Mouse (Mus musculus) midbrain, embryonic 16.5 days (tissue): ENCODE results near the gene Rhod. TPM values are rescaled to one million over a fixed set of nuclear protein-coding genes. Genes with fewer than 3 reads are reported as not detected.
A peak's percentile ranks its signal among the peaks of the same experiment; 100 is the strongest.

Experiments
- ATAC-seq: fragments of 200-750 bp; cut with Nextera tagmentation; 2 replicates; pipeline ENCODE4 v1.8.0; 2017; ENCODE audit warnings: moderate TSS enrichment
- H3K27ac ChIP-seq: fragments of 300-500 bp; sonication (generic); 2 replicates; pipeline ENCODE4 v1.5.1; 2014; ENCODE audit warnings: mild to moderate bottlenecking, low read length, mixed read lengths
- H3K27me3 ChIP-seq: fragments of 300-500 bp; sonication (generic); 2 replicates; pipeline ENCODE4 v1.6.1; 2014; ENCODE audit warnings: low read depth, low read length, mixed read lengths; ENCODE audit not compliant: control insufficient read depth, insufficient read depth
- H3K36me3 ChIP-seq: fragments of 300-500 bp; sonication (generic); 2 replicates; pipeline ENCODE4 v1.6.1; 2014; ENCODE audit warnings: mild to moderate bottlenecking, low read length, moderate library complexity, mixed read lengths; ENCODE audit not compliant: control insufficient read depth, insufficient read depth
- H3K4me1 ChIP-seq: fragments of 300-500 bp; sonication (generic); 2 replicates; pipeline ENCODE4 v1.6.1; 2014; ENCODE audit warnings: mild to moderate bottlenecking, low read length, mixed read lengths; ENCODE audit not compliant: control insufficient read depth, insufficient read depth
- H3K4me2 ChIP-seq: fragments of 300-500 bp; sonication (generic); 2 replicates; pipeline ENCODE4 v1.6.1; 2014; ENCODE audit warnings: mild to moderate bottlenecking, low read length, mixed read lengths
- H3K4me3 ChIP-seq: fragments of 300-500 bp; sonication (generic); 2 replicates; pipeline ENCODE4 v1.5.1; 2014; ENCODE audit warnings: low read depth, mild to moderate bottlenecking, low read length, moderate library complexity, mixed read lengths
- H3K9ac ChIP-seq: fragments of 300-500 bp; sonication (generic); 2 replicates; pipeline ENCODE4 v1.6.1; 2014; ENCODE audit warnings: low read depth, low read length, mixed read lengths
- H3K9me3 ChIP-seq: fragments of 300-500 bp; sonication (generic); replicated peaks from 2 replicates; pipeline ENCODE4 v1.6.1; 2014; ENCODE audit warnings: mild to moderate bottlenecking, low read length, mixed read lengths; ENCODE audit not compliant: control insufficient read depth, poor library complexity, severe bottlenecking
- WGBS: fragments of 180-500 bp; shearing (Covaris S2); extraction: QIAGEN DNeasy Blood & Tissue Kit; methylation state at CpG from one replicate; pipeline ENCODE4 v1.1.7; 2014; 5-methylcytosine and 5-hydroxymethylcytosine counted together
- polyA plus RNA-seq: library from polyadenylated mRNA; unstranded; fragments of >200 nt; fragmentation: Nextera tagmentation; extraction: Ambion mirVana; gene quantifications from 2 replicates; pipeline ENCODE4 v1.2.1, GENCODE M21; 2015

Rhod gene
- polyA plus RNA-seq, 1 experiment from 2014 or later = 3.9 TPM

- 50% methylated on average over 10 of the region's 10 CpGs for WGBS
- Histone ChIP-seq H3K4me1 (peaks cover 7% of the 10 kb centered on the region), H3K36me3 (no peaks in the 10 kb centered on the region), H3K9me3 (no peaks in the 10 kb centered on the region), H3K9ac (no peak overlapping the region), H3K27me3 (peaks cover 16% of the 10 kb centered on the region), H3K27ac (no peak overlapping the region), H3K4me3 (no peak overlapping the region), H3K4me2 (no peak overlapping the region)
- no peak for ATAC-seq
Observed at GRCm38 (mm10) chr19:4441621-4442161, 2.5 kb upstream of the Rhod start.

GRCm38 (mm10) chr19:4441090-4441591, 1.9 kb upstream of the Rhod start:
- Histone ChIP-seq H3K9me3 (no peaks in the 10 kb centered on the region), H3K9ac (no peak overlapping the region), H3K4me3 (no peak overlapping the region), H3K27ac (no peak overlapping the region), H3K36me3 (no peaks in the 10 kb centered on the region), H3K27me3 (peaks cover 16% of the 10 kb centered on the region), H3K4me1 (peaks cover 7% of the 10 kb centered on the region), H3K4me2 (no peak overlapping the region)
- 26% methylated on average over 6 of the region's 6 CpGs for WGBS
- no peak; the same call in 1 of the 2 replicates for ATAC-seq

GRCm38 (mm10) chr19:4440222-4440621, 990 bp upstream of the Rhod start:
- H3K36me3 ChIP-seq = no peaks in the 10 kb centered on the region
- no peak overlapping the region for H3K9ac ChIP-seq
- no peak for ATAC-seq
- peaks cover 16% of the 10 kb centered on the region for H3K27me3 ChIP-seq
- peaks cover 7% of the 10 kb centered on the region for H3K4me1 ChIP-seq
- H3K27ac ChIP-seq = no peak overlapping the region
- no peaks in the 10 kb centered on the region for H3K9me3 ChIP-seq
- 10% methylated on average over 8 of the region's 8 CpGs for WGBS
- no peak overlapping the region for H3K4me2 ChIP-seq
- H3K4me3 ChIP-seq = no peak overlapping the region

- Histone ChIP-seq H3K4me3 (peak overlapping the region; percentile 44), H3K27ac (no peak overlapping the region), H3K4me1 (peaks cover 7% of the 10 kb centered on the region), H3K9ac (peak overlapping the region; percentile 64), H3K36me3 (no peaks in the 10 kb centered on the region), H3K4me2 (peak overlapping the region; percentile 74), H3K9me3 (no peaks in the 10 kb centered on the region), H3K27me3 (peaks cover 16% of the 10 kb centered on the region)
- 9% methylated on average over 8 of the region's 8 CpGs for WGBS
- no peak for ATAC-seq
Observed at GRCm38 (mm10) chr19:4438791-4439160, 456 bp downstream of the Rhod start.

- Histone ChIP-seq H3K4me2 (no peak overlapping the region), H3K27ac (no peak overlapping the region), H3K9me3 (no peaks in the 10 kb centered on the region), H3K27me3 (peaks cover 16% of the 10 kb centered on the region), H3K4me1 (peaks cover 7% of the 10 kb centered on the region), H3K9ac (no peak overlapping the region), H3K4me3 (no peak overlapping the region), H3K36me3 (no peaks in the 10 kb centered on the region)
- 73% methylated on average over 6 of the region's 6 CpGs for WGBS
- ATAC-seq = no peak
Observed at GRCm38 (mm10) chr19:4437886-4438285, 1.3 kb downstream of the Rhod start.

- no peaks in the 10 kb centered on the region for H3K36me3 ChIP-seq
- 91% methylated on average over 3 of the region's 3 CpGs for WGBS
- peaks cover 16% of the 10 kb centered on the region for H3K27me3 ChIP-seq
- H3K9ac ChIP-seq = no peak overlapping the region
- H3K4me3 ChIP-seq = no peak overlapping the region
- H3K4me2 ChIP-seq = no peak overlapping the region
- ATAC-seq = no peak
- H3K9me3 ChIP-seq = no peaks in the 10 kb centered on the region
- peaks cover 7% of the 10 kb centered on the region for H3K4me1 ChIP-seq
- H3K27ac ChIP-seq = no peak overlapping the region
Observed at GRCm38 (mm10) chr19:4436254-4436653, 3.0 kb downstream of the Rhod start.

- no peak overlapping the region for H3K9ac ChIP-seq
- no peak overlapping the region for H3K4me3 ChIP-seq
- H3K27me3 ChIP-seq = peaks cover 13% of the 10 kb centered on the region
- no peaks in the 10 kb centered on the region for H3K36me3 ChIP-seq
- H3K4me2 ChIP-seq = no peak overlapping the region
- no peak for ATAC-seq
- peaks cover 7% of the 10 kb centered on the region for H3K4me1 ChIP-seq
- H3K9me3 ChIP-seq = no peaks in the 10 kb centered on the region
- no peak overlapping the region for H3K27ac ChIP-seq
- 100% methylated on average over 1 of the region's 1 CpGs for WGBS
Observed at GRCm38 (mm10) chr19:4434999-4435398, 4.2 kb downstream of the Rhod start.

GRCm38 (mm10) chr19:4433756-4434155, 5.5 kb downstream of the Rhod start:
- ATAC-seq = no peak
- no peaks in the 10 kb centered on the region for H3K9me3 ChIP-seq
- H3K27ac ChIP-seq = no peak overlapping the region
- no peak overlapping the region for H3K4me2 ChIP-seq
- 79% methylated on average over 1 of the region's 1 CpGs for WGBS
- H3K4me1 ChIP-seq = no peaks in the 10 kb centered on the region
- H3K36me3 ChIP-seq = no peaks in the 10 kb centered on the region
- peaks cover 7% of the 10 kb centered on the region for H3K27me3 ChIP-seq
- no peak overlapping the region for H3K4me3 ChIP-seq
- no peak overlapping the region for H3K9ac ChIP-seq

- no peak overlapping the region for H3K4me3 ChIP-seq
- no peaks in the 10 kb centered on the region for H3K9me3 ChIP-seq
- H3K9ac ChIP-seq = no peak overlapping the region
- H3K4me2 ChIP-seq = no peak overlapping the region
- WGBS = 97% methylated on average over 4 of the region's 4 CpGs
- H3K27ac ChIP-seq = no peak overlapping the region
- no peaks in the 10 kb centered on the region for H3K27me3 ChIP-seq
- H3K4me1 ChIP-seq = no peaks in the 10 kb centered on the region
- ATAC-seq = no peak
- no peaks in the 10 kb centered on the region for H3K36me3 ChIP-seq
Observed at GRCm38 (mm10) chr19:4430091-4430620, 9.1 kb downstream of the Rhod start.
